Mouse (Mus musculus) cerebellum, postnatal 36 days (tissue): ENCODE results near the gene Lrrd1.
"Not testable (repeated sequence)": the region's sequence is repeated elsewhere in the genome, so short reads cannot be mapped to it uniquely, and the experiment has no call there.

Experiments
- DNase-seq, 2 experiments: peaks; one replicate each; pipeline ENCODE4 v3.0.0; 2021 to 2022; ENCODE audit warnings: mixed read lengths in 2 of 2

Gene Lrrd1

DNA sequence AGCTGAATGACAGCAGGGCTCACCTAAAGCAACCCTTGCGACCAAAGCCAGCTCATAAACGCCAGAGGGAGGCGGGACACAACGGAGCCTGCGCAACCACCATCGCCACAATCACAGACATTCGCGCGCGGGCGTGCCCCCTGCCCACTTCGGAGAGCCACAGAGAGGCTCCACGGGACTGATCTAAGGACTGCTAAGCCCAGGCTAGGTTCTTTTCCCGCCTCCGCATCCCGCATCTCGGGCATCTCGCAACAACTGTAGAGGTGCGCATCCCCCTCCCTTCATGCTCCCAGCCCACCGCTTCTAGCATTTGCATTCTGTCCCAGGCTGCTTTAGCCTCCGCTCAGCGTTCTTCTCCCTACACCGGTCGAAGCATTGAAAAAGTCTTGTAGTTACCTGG lies at the start of gene Lrrd1:
Gene Lrrd1 (plus strand): TSS at position 148 of the 400 bp plus-strand sequence.
- DNase-seq: no peak

DNA sequence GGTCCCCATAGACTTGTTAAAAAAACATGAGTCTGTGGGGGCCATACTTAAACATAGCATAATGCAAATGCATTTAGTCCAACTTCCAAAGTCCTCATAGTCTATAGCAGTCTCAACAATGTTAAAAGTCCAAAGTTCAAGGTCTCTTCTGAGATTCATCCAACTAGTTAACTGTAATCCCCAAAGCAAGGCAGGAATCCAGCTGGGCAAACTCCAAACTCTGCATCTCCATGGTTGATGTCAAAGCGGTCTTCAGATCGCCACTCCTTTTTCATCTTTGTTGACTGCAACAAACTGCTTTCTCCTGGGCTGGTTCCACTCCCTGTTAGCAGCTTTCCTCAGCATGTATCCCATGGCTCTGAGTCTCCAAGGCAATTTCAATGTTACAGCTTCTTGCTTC lies 47.9 kb upstream of the Lrrd1 start:
- DNase-seq: not testable (repeated sequence)

DNA sequence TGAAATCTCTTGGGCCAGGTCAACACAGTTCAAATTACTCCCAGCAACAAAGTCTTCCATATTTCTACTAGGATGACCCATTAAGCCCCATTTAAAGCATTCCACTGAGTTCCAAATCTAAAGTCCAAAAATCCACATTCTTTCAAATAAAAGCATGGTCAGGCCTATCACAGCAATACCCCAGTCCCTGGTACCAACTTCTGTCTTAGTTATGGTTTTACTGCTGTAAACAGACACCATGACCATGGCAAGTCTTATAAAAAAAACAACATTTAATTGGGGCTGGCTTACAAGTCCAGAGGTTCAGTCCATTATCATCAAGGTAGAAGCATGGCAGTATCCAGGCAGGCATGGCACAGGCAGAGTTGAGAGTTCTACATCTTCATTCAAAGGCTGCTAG lies 46.3 kb upstream of the Lrrd1 start:
- DNase-seq: not testable (repeated sequence)

DNA sequence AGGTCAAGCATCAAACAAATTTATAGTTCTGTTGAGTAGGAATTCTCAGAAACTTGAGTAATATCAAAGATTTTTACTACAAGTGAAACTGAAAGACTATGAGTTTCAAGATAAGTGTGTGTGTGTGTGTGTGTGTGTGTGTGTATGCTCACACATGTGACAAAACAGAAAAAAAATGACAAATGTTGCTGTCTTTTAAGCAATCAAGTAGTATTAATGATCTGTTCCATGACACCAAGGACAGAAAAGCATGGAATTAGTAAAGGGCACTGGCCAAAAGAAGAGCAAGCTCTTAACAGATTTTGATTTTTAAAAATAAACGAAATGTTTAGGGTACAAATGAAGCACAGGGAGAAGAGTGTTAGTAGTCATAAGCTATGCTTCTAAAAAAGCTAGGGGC lies 44.9 kb upstream of the Lrrd1 start:
- no peak for DNase-seq

DNA sequence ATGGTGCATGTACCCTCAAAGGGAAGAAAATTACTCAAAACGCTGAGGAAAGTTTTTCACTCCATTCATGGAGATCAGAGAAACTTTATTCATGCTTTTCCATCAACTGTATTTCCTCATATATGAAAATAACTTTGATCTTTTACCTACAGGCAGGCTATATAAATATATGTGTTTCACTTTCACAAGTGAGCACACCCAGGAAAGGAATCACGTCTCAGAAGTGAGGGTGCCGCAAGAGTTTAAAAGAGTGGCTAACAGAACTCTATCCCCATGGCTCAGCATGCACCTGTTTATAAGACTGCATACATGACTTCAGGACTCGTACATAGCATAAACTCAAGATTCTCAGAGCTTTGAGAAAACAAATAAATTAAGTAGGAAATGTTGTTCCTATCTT lies 44.1 kb upstream of the Lrrd1 start:
- no peak for DNase-seq

DNA sequence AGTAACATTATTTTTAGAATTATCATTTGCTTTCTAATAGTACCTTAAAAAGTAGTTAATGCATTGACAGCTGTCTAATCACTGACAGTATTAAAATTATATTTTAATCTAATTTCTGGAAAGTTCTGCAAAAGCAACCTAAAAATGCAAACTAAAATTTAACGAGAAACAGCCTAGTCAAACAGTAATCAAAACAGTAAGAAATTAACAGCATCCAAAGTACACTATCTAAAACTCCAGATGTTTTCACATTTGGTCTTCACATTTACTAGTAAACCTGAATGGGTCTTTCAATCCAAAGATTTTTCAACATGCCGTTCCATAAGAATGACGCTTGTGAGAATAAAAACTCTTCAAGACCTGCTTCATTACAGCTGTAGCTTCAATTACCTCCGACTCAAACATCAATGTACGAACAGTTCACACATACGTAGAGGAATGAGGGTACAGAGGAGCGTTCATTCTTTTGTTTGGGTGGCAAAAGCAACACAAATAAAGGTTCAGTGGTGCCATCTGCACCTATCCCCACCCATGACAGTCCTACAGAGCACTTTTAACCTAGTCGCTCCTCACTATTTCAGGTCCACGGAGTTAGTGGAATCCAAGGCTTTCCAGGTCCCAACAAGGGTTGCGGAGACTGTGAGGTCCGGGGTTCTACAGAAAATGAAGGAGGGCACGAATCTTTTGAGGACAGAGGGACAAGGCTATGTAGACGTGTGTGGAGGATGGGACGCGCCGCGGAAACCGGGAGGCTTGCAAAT lies 43.1 kb upstream of the Lrrd1 start:
- DNase-seq: peak in 1 of 2 experiments; percentile 41

DNA sequence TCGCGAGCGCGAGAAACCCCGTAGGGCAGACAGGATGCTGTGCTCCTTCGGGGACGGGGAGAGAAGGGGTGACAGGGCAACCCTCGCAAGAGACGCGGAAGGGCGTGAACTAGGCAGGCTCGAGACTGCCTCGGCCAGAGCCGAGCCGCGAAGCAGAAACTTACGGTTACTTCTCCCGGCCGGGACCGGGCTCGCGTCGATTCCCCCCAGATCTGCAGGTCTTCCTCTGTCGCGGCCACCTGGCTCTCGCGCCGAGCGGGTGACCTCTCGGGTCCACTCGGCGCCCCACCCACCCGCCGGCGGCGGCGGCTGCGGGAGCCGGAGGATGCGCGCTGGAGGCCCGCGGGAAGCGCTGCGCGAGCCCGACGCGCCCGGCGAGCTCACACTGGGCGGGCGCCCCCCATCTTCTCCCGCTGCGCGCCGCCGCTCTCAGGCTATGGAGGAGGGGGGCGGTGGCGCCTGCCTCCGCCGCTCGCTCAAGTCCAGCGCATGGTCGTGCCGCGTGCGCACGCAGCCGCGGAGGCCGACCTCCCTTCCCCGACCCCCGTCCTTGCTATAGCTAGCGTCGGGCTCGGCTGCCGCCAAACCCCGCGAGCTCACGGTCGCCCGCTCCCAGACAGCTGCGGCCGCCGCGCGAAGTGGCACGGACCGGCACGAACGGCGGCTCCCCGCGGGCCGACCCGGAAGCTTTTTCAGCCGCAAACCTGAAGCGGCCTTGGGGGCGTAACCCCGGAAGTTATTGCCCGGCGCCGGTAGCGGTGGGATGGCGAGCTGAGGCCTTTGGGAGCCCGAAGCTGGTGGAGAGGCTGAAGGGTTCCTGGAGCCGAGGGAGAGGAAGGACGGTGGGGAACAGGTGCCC lies 42.3 kb upstream of the Lrrd1 start, which contains the start of the genes Ankib1 and Krit1:
Gene Ankib1 (minus strand): TSS at position 493 of the 859 bp plus-strand sequence.
Gene Krit1 (plus strand): TSS at position 752 of the 859 bp plus-strand sequence.
- DNase-seq: peak; percentile 91 to 92

DNA sequence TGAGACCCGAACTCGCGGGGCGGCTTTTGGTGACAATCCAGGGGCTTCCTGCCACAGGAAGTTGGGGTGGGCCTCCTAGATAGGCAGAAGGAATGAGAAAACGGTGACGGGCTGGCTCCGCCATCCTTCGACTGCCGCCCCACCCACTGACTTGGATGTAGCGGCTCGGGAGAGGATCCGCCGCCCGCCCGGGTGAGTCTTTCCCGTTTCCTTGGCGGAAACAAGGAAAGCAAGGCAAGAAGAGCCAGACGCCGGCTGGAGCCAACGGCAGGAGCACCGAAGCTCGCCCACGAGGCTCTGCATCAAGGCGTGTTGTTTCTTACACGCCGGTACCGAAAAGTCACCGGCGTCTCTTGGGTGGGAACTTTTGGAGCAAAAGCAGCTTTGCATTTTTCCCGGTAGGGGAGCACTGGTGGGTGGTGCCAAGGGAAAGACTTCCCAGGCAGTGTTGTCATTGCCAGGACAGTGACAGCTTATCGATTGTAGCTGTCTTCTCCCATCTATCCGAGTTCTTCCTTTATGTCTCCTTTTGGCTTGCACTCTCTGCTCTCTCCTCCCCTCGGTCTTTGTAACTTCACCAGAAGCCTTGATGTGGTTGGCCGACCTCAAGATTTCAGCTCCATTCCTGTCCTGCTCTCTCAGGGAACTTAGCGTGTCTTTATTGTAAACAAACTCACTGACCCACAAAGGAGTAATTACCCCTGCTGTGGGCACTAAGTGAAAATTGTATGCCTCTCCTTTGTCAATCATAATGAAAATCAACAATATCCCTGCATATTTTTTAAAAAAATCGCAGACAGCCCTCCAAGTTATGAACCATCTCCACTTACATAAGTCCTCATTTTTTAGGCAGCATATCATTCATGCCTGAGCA lies 41.4 kb upstream of the Lrrd1 start:
- no peak for DNase-seq

DNA sequence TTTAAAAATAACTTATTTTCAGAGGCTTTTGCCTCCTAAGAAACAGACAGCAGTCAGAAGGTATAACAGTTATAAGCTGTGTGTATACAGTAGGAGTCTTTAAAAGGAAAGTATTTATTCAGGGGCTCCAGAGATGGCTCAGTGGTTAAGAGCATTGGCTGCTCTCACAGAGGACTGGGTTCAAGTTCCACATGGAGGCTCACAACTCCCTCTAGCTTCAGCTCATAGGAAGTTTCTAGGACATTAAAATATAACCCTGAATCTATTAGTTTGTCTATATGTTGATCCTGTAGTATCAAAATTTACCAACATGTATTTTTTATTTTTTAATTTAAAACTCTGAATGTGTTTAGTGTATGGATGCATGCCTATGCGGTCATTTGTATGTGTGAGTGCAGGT lies 36.5 kb upstream of the Lrrd1 start:
- no peak for DNase-seq

DNA sequence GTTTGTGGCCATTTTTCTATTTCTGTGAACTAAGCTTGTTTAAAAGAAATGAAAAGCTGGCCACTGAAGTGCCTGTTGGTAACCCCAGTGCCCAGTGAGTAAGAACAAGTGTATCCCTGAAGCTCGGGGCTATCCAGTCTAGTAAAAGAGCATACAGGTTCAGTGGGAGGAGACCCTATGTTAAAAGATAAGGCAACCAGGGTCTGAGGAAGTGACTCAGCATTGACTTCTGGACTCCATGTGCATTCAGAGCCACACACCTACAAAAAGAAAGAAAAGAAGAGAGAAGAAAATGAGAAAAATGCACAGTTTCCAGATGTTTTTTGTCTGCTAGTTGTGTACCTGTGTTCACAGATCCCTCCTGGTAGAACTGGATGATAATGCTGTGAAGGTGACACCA lies 10.9 kb upstream of the Lrrd1 start:
- no peak for DNase-seq

DNA sequence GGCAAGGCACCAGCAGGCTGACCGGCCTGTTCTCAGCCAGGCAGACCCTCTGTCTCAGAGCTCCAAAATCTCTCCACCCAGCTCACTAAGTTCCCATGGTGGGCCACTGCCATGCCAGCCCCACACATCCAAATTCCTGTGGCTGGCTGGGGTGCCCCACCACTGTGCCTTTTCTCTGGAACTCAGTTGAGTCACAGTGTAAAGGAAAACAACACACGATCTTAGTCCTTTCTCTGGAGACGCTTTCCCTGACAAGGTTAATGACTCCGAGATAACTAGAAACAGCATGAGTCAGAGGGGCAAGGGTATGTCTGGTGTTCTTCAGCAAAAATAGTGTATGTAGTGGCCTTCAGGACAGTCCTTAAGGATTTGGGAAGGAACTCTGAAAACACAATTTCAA lies 25.2 kb downstream of the Lrrd1 start:
- DNase-seq: no peak

DNA sequence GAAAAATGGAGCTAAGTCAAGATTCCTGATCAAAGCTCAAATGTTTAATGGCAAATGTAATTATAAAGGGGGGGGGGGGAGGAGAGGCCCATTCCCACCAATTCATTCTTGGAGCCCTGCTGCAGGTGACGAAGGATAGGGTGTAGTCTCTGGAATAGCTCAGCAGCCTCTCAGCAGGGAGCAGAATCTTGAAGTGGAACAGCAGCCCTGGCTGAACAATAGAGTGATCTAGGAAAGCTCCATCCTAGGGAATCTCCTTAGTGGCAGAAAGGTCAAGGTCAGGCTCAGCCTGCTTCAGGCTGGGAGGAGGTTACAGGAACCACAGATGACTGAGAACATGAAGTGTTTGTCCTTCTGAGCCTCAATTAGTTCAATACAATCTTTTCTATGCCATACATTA lies 27.4 kb downstream of the Lrrd1 start:
- DNase-seq: no peak

DNA sequence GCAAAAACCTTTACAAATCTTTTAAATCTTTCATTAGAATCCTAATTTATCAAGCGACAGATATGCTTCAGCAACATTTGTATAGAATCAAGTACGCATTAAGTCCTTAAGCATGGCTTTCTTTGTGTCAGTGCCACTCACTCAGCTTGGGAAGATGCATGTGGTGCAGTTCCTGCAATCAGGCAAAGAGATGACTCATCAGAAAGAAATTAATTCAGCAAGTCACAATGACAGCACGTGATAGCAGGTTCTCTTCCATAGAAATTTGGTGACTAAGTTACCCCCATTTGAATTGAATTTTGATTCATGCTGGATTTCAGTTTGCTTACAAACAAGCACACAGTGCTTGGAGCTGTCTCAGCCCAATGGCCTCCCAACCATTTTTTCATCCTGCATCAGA lies 28.5 kb downstream of the Lrrd1 start:
- no peak for DNase-seq

DNA sequence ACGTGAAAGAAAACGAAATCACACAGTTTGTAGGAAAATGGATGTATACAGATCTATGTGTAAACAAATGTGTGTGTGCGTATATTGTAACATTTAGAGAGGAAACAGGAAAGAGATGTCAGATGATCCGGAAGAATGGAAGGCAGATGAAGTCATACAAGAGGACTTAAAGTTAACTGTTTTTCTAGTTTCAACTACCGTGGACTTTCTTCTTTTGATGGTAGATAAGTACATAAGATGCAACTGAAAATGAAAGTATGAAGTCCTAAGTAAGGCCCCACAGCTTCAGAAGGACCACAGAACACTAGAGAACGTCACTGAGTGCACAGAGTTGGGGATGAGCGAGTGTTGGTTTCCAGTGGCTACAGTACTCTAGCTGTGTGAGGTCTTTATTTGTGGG lies 41.9 kb downstream of the Lrrd1 start:
- DNase-seq: not testable (repeated sequence)

DNA sequence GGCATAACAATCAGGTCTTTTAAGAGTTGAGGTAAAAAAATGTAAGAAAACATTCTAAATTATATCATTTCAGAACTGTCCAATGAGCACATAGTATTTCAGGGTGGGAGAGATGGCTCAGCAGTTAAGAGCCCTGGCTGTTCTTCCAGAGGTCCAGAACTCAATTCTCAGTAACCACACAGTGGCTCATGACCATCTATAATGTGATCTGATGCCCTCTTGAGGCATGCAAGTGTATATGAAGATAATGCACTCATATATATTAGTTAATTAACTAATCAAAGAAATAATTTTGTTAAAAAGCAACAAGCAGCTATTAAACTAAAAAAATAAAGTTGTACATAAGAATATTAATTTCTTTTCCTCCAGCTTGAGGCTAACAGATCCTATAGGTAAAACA lies 44.2 kb downstream of the Lrrd1 start:
- no peak for DNase-seq

DNA sequence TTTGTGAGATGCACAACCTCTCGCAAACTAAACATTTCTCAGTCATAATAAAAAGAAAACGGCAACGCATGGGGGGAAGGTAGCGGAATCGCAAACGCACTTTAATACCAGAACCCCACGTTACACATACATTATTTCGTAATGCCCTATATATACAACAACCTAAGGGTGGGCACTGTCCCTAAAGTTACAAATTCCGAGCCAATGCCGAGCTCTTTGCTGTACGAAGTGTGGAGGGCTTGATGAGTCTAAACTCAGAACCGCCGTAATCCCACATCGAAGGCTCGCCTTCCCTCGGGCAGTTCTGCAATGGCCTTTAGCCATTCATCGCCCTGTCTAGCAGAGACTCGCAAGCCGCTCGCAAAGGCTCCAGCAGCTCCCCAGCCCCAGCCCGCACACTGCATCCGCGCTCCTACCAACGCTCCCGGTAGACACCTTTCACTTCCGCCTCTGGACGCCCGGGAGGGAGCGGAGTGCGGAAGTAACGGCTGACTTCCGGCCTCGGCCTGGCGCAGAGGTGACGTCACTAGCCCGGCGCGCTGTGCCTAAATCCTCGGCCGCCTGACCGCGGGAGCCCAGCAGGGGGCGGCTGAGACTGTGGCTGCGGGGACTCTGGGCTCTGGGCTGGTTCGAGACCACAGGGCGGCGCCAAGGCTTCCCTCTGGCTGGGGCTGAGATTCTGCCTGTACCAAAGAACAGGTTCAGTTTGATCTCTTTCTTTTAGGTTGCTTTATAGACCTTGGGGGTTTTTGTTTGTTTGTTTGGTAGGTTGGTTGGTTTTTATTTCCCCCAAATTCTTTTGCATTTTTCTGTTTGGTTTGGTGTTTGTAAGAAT lies 48.7 kb downstream of the Lrrd1 start, which contains the start of gene Mterf1a:
Gene Mterf1a (minus strand): TSS at position 475 of the 835 bp plus-strand sequence.
- DNase-seq: peak; percentile 44 to 56

DNA sequence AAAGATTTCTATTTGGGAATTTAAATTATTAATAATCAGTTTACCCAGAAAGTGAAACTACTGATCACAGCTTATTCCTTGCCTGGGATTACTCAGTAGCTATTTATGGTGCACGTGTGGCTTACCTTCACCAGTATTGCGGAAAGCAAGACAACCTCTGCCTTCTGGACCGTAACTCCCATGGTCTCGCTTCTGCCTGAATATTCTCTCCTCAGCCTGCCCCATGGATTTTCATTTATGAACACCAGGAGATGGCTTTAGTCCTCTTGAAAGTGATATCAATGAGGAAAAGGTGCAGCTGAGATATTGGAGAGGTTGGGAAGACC lies 49.3 kb downstream of the Lrrd1 start:
- DNase-seq: not testable (repeated sequence)

DNA sequence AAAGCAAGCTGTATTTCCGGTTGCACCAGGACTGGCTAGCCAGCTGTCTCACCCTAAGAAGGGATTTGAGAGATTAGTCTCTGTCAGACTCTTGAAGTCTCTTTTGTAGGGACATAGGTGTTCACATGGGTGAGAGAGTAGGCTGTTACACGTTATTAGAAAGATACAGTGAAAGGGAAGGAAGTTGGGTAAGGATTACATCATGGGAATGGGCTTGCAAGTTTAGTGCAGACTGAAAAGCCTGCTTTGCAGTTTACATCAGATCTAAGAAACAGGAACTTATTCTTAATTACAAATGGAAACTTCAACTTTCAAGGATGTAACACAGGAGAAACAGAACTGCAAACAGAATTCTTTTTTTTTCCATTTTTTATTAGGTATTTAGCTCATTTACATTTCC lies 60.5 kb downstream of the Lrrd1 start:
- no peak for DNase-seq
